Mouse (Mus musculus) kidney, adult 2 months (tissue): ENCODE data around the gene Fyttd1. TPM values are rescaled to one million over a fixed set of nuclear protein-coding genes. Genes with fewer than 3 reads are reported as not detected.
A peak's percentile ranks its signal among the peaks of the same experiment; 100 is the strongest.

Experiments used
- DNase-seq: peaks from one replicate; pipeline ENCODE4 v3.0.0; 2021
- H3K27ac ChIP-seq: fragments of 200-500 bp; 2 replicates; pipeline ENCODE4 v1.5.1; 2012; ENCODE audit warnings: low read depth, low read length, control low read depth, inconsistent platforms; ENCODE audit not compliant: insufficient read depth
- H3K27me3 ChIP-seq: fragments of 200-500 bp; replicated peaks from 2 replicates; pipeline ENCODE4 v1.6.1; 2012; ENCODE audit warnings: mild to moderate bottlenecking, moderate library complexity, low read length, inconsistent platforms; ENCODE audit not compliant: control insufficient read depth, insufficient read depth
- H3K36me3 ChIP-seq: fragments of 200-500 bp; 2 replicates; pipeline ENCODE4 v1.6.1; 2012; ENCODE audit warnings: mild to moderate bottlenecking, moderate library complexity, low read length, inconsistent platforms; ENCODE audit not compliant: control insufficient read depth, insufficient read depth
- H3K4me1 ChIP-seq: fragments of 200-500 bp; 2 replicates; pipeline ENCODE4 v1.6.1; 2011; ENCODE audit warnings: low read length; ENCODE audit not compliant: control insufficient read depth, insufficient read depth
- H3K4me3 ChIP-seq: fragments of 200-500 bp; 2 replicates; pipeline ENCODE4 v1.5.1; 2011; ENCODE audit warnings: mild to moderate bottlenecking, low read depth, low read length, control low read depth; ENCODE audit not compliant: insufficient read depth
- CTCF ChIP-seq: fragments of 200-500 bp; conservative IDR thresholded peaks from 2 replicates; pipeline ENCODE4 v1.5.1; 2011; ENCODE audit warnings: low read depth, mild to moderate bottlenecking, control low read depth, low read length, moderate library complexity, mixed read lengths; ENCODE audit not compliant: insufficient read depth, insufficient read length
- POLR2A ChIP-seq: fragments of 200-500 bp; IDR thresholded peaks from one replicate; pipeline ENCODE4 v1.6.1; 2011; ENCODE audit warnings: low read depth, low read length, control low read depth
- WGBS: fragments of 180-500 bp; shearing (Covaris S2); methylation state at CpG from one replicate; pipeline ENCODE4 v1.1.7; 2018; 5-methylcytosine and 5-hydroxymethylcytosine counted together
- polyA plus RNA-seq: library from polyadenylated mRNA; depleted of rRNA; stranded (reverse); fragments of >200 nt; gene quantifications from 2 replicates; pipeline ENCODE4 v1.2.3, GENCODE M21; 2012

Fyttd1 gene
- polyA plus RNA-seq, 1 experiment = 9.0 TPM

- peaks cover 4% of the 10 kb centered on the region for H3K4me1 ChIP-seq
- peak overlapping the region; percentile 52; the same call in 1 of the 2 replicates for H3K27ac ChIP-seq
- no peak for TF ChIP-seq POLR2A
- TF ChIP-seq CTCF = no peak
- no peak overlapping the region for H3K4me3 ChIP-seq
- 54% methylated on average over 2 of the region's 2 CpGs for WGBS
- H3K36me3 ChIP-seq = no peaks in the 10 kb centered on the region
- peak; percentile 50 for DNase-seq
- H3K27me3 ChIP-seq = no peaks in the 10 kb centered on the region
These were observed 23.2 kb upstream of the Fyttd1 start for GRCm38 (mm10) chr16:32854050-32854571.

- DNase-seq = no peak
- Histone ChIP-seq H3K4me1 (peaks cover 4% of the 10 kb centered on the region), H3K36me3 (no peaks in the 10 kb centered on the region), H3K4me3 (no peak overlapping the region), H3K27me3 (no peaks in the 10 kb centered on the region), H3K27ac (no peak overlapping the region)
- WGBS = 96% methylated on average over 3 of the region's 3 CpGs
- TF ChIP-seq POLR2A (no peak), CTCF (no peak)
These were observed 20.5 kb upstream of the Fyttd1 start for GRCm38 (mm10) chr16:32856751-32857150.

GRCm38 (mm10) chr16:32858356-32858755, 18.9 kb upstream of the Fyttd1 start:
- Histone ChIP-seq H3K4me3 (no peak overlapping the region), H3K27ac (0 out of 2 replicates have a peak overlapping the region, but pooled peaks have one; percentile 46), H3K36me3 (no peaks in the 10 kb centered on the region), H3K4me1 (peaks cover 4% of the 10 kb centered on the region), H3K27me3 (no peaks in the 10 kb centered on the region)
- DNase-seq = no peak
- WGBS = 66% methylated on average over 4 of the region's 4 CpGs
- TF ChIP-seq CTCF = no peak
- no peak for TF ChIP-seq POLR2A

GRCm38 (mm10) chr16:32858771-32859636, 18.3 kb upstream of the Fyttd1 start:
- H3K36me3 ChIP-seq = no peaks in the 10 kb centered on the region
- H3K4me1 ChIP-seq = peaks cover 4% of the 10 kb centered on the region
- 61% methylated on average over 12 of the region's 12 CpGs for WGBS
- TF ChIP-seq CTCF = no peak
- no peak for TF ChIP-seq POLR2A
- DNase-seq = no peak
- no peaks in the 10 kb centered on the region for H3K27me3 ChIP-seq
- H3K27ac ChIP-seq = 0 out of 2 replicates have a peak overlapping the region, but pooled peaks have one; percentile 46
- H3K4me3 ChIP-seq = no peak overlapping the region

- DNase-seq = no peak
- no peaks in the 10 kb centered on the region for H3K27me3 ChIP-seq
- no peak overlapping the region for H3K27ac ChIP-seq
- peaks cover 7% of the 10 kb centered on the region for H3K4me1 ChIP-seq
- TF ChIP-seq POLR2A (no peak), CTCF (no peak)
- no peak overlapping the region for H3K4me3 ChIP-seq
- no peaks in the 10 kb centered on the region for H3K36me3 ChIP-seq
- WGBS = 73% methylated on average over 3 of the region's 3 CpGs
These were observed 15.4 kb upstream of the Fyttd1 start for GRCm38 (mm10) chr16:32861813-32862385.

- no peak for TF ChIP-seq POLR2A
- TF ChIP-seq CTCF = no peak
- Histone ChIP-seq H3K4me1 (peaks cover 17% of the 10 kb centered on the region), H3K27me3 (no peaks in the 10 kb centered on the region), H3K4me3 (no peak overlapping the region), H3K27ac (no peak overlapping the region; the same call in 1 of the 2 replicates), H3K36me3 (no peaks in the 10 kb centered on the region)
- WGBS = 54% methylated on average over 4 of the region's 4 CpGs
- peak; percentile 29 for DNase-seq
These were observed 11.9 kb upstream of the Fyttd1 start for GRCm38 (mm10) chr16:32865401-32865800.

- no peak for DNase-seq
- Histone ChIP-seq H3K27me3 (no peaks in the 10 kb centered on the region), H3K27ac (no peak overlapping the region), H3K4me1 (peaks cover 17% of the 10 kb centered on the region), H3K4me3 (no peak overlapping the region), H3K36me3 (no peaks in the 10 kb centered on the region)
- 76% methylated on average over 5 of the region's 5 CpGs for WGBS
- TF ChIP-seq POLR2A (no peak), CTCF (no peak)
These were observed 10.6 kb upstream of the Fyttd1 start for GRCm38 (mm10) chr16:32866713-32867112.
